Mouse (Mus musculus): ENCODE results near the gene Igfbp3.

Gene Igfbp3

GRCm38 (mm10) chr11:7161502-7162174 is 52.1 kb downstream of the Igfbp3 start:
- WGBS, result 75% methylated on average over 8 of the region's 8 CpGs

DNA sequence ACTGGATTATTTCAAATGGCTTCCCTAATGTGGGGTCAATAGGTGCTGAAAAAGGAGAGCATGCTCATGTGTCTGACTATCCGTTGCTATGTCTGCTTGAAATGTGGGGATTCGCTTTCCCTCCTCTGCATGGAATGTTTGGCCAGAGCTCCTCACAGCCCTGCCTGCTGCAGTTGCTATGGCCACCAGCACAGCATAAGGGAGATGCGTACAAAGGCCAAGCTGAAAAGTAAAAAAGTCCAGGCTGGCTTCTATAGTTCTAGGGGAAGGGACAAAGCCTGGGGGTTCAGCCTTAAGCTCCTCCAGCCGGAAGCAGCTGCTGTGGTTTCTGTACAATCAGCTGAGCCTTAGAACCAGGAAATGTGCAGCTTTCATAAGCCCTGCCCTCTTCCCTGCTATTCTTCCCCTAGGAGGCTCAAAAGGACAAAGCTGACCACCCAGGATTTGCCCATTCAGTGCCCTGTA is 53.1 kb downstream of the Igfbp3 start:
- WGBS, result 39% methylated on average over 4 of the region's 4 CpGs

DNA sequence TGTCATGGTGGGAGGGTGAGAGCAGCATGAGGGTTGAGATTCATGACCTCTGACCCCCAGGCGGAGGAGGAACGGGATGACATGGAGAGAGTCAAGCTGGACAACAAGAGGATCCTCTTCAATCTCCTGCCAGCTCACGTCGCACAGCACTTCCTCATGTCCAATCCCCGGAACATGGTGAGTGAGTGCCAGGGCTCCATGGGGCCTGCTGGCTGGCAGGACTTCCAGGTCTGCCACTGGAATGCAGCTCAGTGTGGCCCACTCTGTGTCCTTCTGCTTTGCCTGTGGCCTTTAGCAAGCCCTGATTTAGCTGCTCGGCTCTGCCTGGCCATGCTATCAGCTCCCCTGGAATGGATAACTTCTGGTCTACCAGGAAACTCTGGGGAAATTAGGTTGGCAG is 53.6 kb downstream of the Igfbp3 start:
- WGBS, result 49% methylated on average over 6 of the region's 6 CpGs

DNA sequence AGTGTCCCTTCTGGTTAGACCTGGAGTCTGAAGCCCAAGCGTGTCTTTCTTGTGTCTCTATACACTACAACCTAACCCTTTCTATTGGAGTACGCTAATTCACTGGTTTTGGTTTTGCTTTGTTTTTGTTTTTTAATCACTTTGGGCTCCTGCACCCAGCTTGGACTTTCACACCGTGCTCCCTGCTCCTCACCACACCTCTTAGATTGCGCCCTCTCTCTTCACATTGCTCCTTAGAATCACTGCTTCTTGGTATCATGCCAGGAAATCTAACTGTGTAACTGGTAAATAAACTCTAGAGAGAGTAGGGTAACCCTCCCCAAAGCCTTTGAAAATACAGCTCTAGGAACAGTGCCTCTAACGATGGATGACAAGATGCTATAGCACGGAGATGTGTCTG is 55.5 kb downstream of the Igfbp3 start:
- WGBS, result 74% methylated on average over 6 of the region's 6 CpGs

DNA sequence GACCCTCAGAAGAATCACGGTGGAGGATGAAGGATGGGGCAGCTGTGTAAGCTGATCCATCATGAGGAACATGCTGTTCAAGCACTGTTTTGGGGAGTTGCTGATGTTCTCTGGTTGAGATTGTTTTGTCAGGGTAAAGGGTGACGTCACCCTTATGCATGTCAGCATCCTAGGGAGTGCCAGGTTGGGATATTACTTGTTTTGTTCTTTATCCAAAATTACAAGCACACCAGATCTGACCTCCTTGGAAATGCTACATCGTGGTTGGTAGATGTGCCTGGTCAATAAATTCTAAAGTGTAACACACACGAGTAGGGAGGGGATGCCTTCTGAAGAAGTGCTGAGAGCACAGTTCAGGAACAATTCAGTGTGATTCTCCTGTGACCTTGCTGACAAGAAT is 57.3 kb downstream of the Igfbp3 start:
- 69% methylated on average over 4 of the region's 4 CpGs for WGBS
